Mouse (Mus musculus): Measurements from ENCODE around the gene Parp14. TPM values are rescaled to one million over a fixed set of nuclear protein-coding genes. Genes with fewer than 3 reads are reported as not detected.

The Parp14 gene
- total RNA-seq, 2 experiments from 2014 or later = 12.2 to 12.9 TPM

GRCm38 (mm10) chr16:35870581-35871047 is 730 bp downstream of the Parp14 start:
- peak; percentile 35 to 73 for DNase-seq

- peak in 1 of 2 experiments; percentile 25 for DNase-seq
These were observed 1.7 kb downstream of the Parp14 start for GRCm38 (mm10) chr16:35869656-35870055.

GRCm38 (mm10) chr16:35869126-35869525 is 2.2 kb downstream of the Parp14 start:
- peak; percentile 58 to 71 for DNase-seq

GRCm38 (mm10) chr16:35867726-35868125 is 3.6 kb downstream of the Parp14 start:
- no peak for DNase-seq

GRCm38 (mm10) chr16:35862057-35862456 is 9.3 kb downstream of the Parp14 start:
- DNase-seq = peak in 1 of 2 experiments; percentile 47

- no peak for DNase-seq
These were observed 11.1 kb downstream of the Parp14 start for GRCm38 (mm10) chr16:35860236-35860635.

GRCm38 (mm10) chr16:35856766-35857165 is 14.6 kb downstream of the Parp14 start:
- DNase-seq = no peak

- DNase-seq = peak; percentile 18 to 32
These were observed 15.5 kb downstream of the Parp14 start for GRCm38 (mm10) chr16:35855846-35856245.

GRCm38 (mm10) chr16:35847138-35847537 is 24.2 kb downstream of the Parp14 start:
- no peak for DNase-seq

- peak; percentile 32 to 64 for DNase-seq
These were observed 31.7 kb downstream of the Parp14 start for GRCm38 (mm10) chr16:35839680-35840079.

- DNase-seq = no peak
These were observed 36.7 kb downstream of the Parp14 start for GRCm38 (mm10) chr16:35834653-35835052.

GRCm38 (mm10) chr16:35832926-35833325 is 38.4 kb downstream of the Parp14 start:
- no peak for DNase-seq

GRCm38 (mm10) chr16:35829999-35830398 is 41.3 kb downstream of the Parp14 start:
- peak; percentile 23 to 26 for DNase-seq

GRCm38 (mm10) chr16:35817255-35818089 is 53.9 kb downstream of the Parp14 start:
- peak; percentile 81 to 91 for DNase-seq

- DNase-seq = no peak
These were observed 58.2 kb downstream of the Parp14 start for GRCm38 (mm10) chr16:35813119-35813518.

GRCm38 (mm10) chr16:35808838-35809237 is 62.5 kb downstream of the Parp14 start:
- no peak for DNase-seq

- no peak for DNase-seq
These were observed 63.7 kb downstream of the Parp14 start for GRCm38 (mm10) chr16:35807663-35807992.

GRCm38 (mm10) chr16:35806973-35807662 is 64.2 kb downstream of the Parp14 start:
- no peak for DNase-seq

GRCm38 (mm10) chr16:35803723-35804122 is 67.6 kb downstream of the Parp14 start:
- no peak for DNase-seq

GRCm38 (mm10) chr16:35802163-35802562 is 69.2 kb downstream of the Parp14 start:
- peak in 1 of 2 experiments; percentile 51 for DNase-seq

- no peak for DNase-seq
These were observed 79.3 kb downstream of the Parp14 start for GRCm38 (mm10) chr16:35791962-35792521.

GRCm38 (mm10) chr16:35788330-35788729 is 83.0 kb downstream of the Parp14 start:
- peak in 1 of 2 experiments; percentile 29 for DNase-seq
